In the genomic region with DNA sequence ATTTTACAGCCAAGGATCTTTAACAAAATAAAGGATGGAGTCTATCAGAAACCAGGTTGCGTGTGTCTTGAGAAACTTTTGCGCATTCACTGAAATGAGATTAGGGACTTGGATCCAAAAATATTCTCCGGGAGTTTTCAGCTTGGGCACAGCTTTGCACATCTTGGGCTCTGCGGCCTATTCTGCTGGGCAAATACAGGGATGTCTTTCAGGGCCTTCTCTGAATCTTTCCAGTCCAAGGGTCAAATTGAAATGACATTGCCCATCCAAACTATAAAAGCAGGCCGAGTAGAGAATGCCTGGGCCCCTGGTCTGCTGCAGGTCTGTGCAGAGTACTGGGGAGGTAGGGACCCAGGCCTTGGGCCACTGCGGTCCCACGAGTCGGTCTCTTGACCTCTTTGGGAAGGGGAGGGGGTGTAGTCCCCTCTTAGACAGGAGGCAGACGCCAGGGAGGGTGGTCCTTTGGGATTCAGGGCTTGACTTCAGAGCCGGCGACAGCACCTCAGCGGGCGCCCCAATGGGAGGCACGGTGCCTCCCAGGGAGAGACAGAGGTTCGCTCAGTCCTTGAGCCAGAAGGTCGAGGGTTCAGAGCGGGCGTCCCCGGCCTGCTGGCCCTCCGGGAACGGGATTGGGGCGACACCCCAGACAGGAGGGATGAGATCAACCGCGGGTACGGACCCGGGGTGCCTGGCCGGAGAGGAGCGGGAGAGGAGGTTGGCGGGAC, we compare ENCODE assay signal across 8 mouse cellular contexts. TPM values are rescaled to one million over a fixed set of nuclear protein-coding genes. Genes with fewer than 3 reads are reported as not detected.
A peak's percentile ranks its signal among the peaks of the same experiment; 100 is the strongest.
DNase-seq lines count a peak whose midpoint lies in the region; ATAC-seq and TF ChIP-seq lines count a peak whose summit lies in the region.

TSS of gene Ssbp2 (plus strand) at position 388 of the 725 bp plus-strand sequence.

- no peaks in the 10 kb centered on the region for H3K9me3 ChIP-seq in kidney, postnatal 0 days (replicated peaks; ENCODE audit: low read length)
- no peaks in the 10 kb centered on the region for H3K9me3 ChIP-seq in forebrain, embryonic 16.5 days (ENCODE audit: control insufficient read depth, low read length)
- no peaks in the 10 kb centered on the region for H3K9me3 ChIP-seq in hindbrain, embryonic 11.5 days (ENCODE audit: control insufficient read depth, low read length)
- no peaks in the 10 kb centered on the region for H3K9me3 ChIP-seq in limb, embryonic 11.5 days (ENCODE audit: control insufficient read depth, low read length)
- H3K9me3 ChIP-seq in neural tube, embryonic 13.5 days: no peaks in the 10 kb centered on the region

- WGBS in kidney, postnatal 0 days: 9% methylated on average over 29 of the region's 29 CpGs
- 7% methylated on average over 23 of the region's 29 CpGs for WGBS in forebrain, embryonic 16.5 days
- WGBS in hindbrain, embryonic 11.5 days: 9% methylated on average over 19 of the region's 29 CpGs
- 8% methylated on average over 29 of the region's 29 CpGs for WGBS in limb, embryonic 11.5 days
- WGBS in neural tube, embryonic 13.5 days: 7% methylated on average over 29 of the region's 29 CpGs

- peak within 1 kb of the TSS; percentile 87 for H3K27ac ChIP-seq in kidney, postnatal 0 days
- H3K27ac ChIP-seq in forebrain, embryonic 16.5 days (ENCODE audit: low read length): peak within 1 kb of the TSS; percentile 96
- H3K27ac ChIP-seq in hindbrain, embryonic 11.5 days (ENCODE audit: low read depth, low read length): peak within 1 kb of the TSS; percentile 95
- peak within 1 kb of the TSS; percentile 94 for H3K27ac ChIP-seq in limb, embryonic 11.5 days (replicated peaks; ENCODE audit: low read depth, low read length)
- peak within 1 kb of the TSS; percentile 97 for H3K27ac ChIP-seq in neural tube, embryonic 13.5 days (replicated peaks)

- DNase-seq in kidney, postnatal 0 days (ENCODE audit: low spot score): no peak
- DNase-seq in kidney, postnatal 25 days: no peak
- DNase-seq in adrenal gland, adult 2 months: no peak
- no peak for DNase-seq in hindbrain, embryonic 11.5 days (ENCODE audit: low spot score)
- no peak for DNase-seq in limb, embryonic 11.5 days (ENCODE audit: low spot score)
- no peak for DNase-seq in kidney, adult 11 months

- ATAC-seq in kidney, postnatal 0 days (replicated peaks; ENCODE audit: low FRiP score, low read depth): peak; percentile 57
- no peak; the same call in 1 of the 2 replicates for ATAC-seq in forebrain, embryonic 16.5 days
- peak; percentile 57 for ATAC-seq in hindbrain, embryonic 11.5 days (ENCODE audit: low FRiP score)
- peak; percentile 19 for ATAC-seq in limb, embryonic 11.5 days (ENCODE audit: insufficient number of reproducible peaks, low FRiP score, low TSS enrichment, low read depth)
- peak; percentile 44 for ATAC-seq in neural tube, embryonic 13.5 days (ENCODE audit: low read depth)

- H3K9ac ChIP-seq in kidney, postnatal 0 days (ENCODE audit: low read depth, low read length): peak within 1 kb of the TSS; percentile 89
- H3K9ac ChIP-seq in forebrain, embryonic 16.5 days (replicated peaks; ENCODE audit: low read depth, low read length): peak within 1 kb of the TSS; percentile 86
- H3K9ac ChIP-seq in hindbrain, embryonic 11.5 days (ENCODE audit: low read depth, low read length): peak within 1 kb of the TSS; percentile 92
- H3K9ac ChIP-seq in limb, embryonic 11.5 days (ENCODE audit: low read length): peak within 1 kb of the TSS; percentile 95
- peak within 1 kb of the TSS; percentile 89 for H3K9ac ChIP-seq in neural tube, embryonic 13.5 days

- H3K4me1 ChIP-seq in kidney, postnatal 0 days (replicated peaks; ENCODE audit: insufficient read depth, low read length): peaks cover 3% of the 10 kb centered on the region; the same call in 1 of the 2 replicates
- H3K4me1 ChIP-seq in forebrain, embryonic 16.5 days (replicated peaks; ENCODE audit: control insufficient read depth, insufficient read depth, low read length): peaks cover 16% of the 10 kb centered on the region
- H3K4me1 ChIP-seq in hindbrain, embryonic 11.5 days (replicated peaks; ENCODE audit: control insufficient read depth, insufficient read depth, low read length): peaks cover 4% of the 10 kb centered on the region
- peaks cover 13% of the 10 kb centered on the region; the same call in 1 of the 2 replicates for H3K4me1 ChIP-seq in limb, embryonic 11.5 days (ENCODE audit: control insufficient read depth, insufficient read depth, low read length)
- H3K4me1 ChIP-seq in neural tube, embryonic 13.5 days (replicated peaks): peaks cover 43% of the 10 kb centered on the region

- H3K36me3 ChIP-seq in kidney, postnatal 0 days (ENCODE audit: insufficient read depth, low read length): no peaks in the 10 kb centered on the region
- H3K36me3 ChIP-seq in forebrain, embryonic 16.5 days (ENCODE audit: control insufficient read depth, insufficient read depth): no peaks in the 10 kb centered on the region
- no peaks in the 10 kb centered on the region for H3K36me3 ChIP-seq in hindbrain, embryonic 11.5 days (ENCODE audit: control insufficient read depth, insufficient read depth, low read length)
- H3K36me3 ChIP-seq in limb, embryonic 11.5 days (ENCODE audit: control insufficient read depth, insufficient read depth, low read length): no peaks in the 10 kb centered on the region
- H3K36me3 ChIP-seq in neural tube, embryonic 13.5 days: no peaks in the 10 kb centered on the region

- H3K4me2 ChIP-seq in kidney, postnatal 0 days (ENCODE audit: low read length): peak within 1 kb of the TSS; percentile 96
- H3K4me2 ChIP-seq in forebrain, embryonic 16.5 days (ENCODE audit: low read length): peak within 1 kb of the TSS; percentile 84
- peak within 1 kb of the TSS; percentile 90 for H3K4me2 ChIP-seq in hindbrain, embryonic 11.5 days (replicated peaks; ENCODE audit: low read depth, low read length)
- peak within 1 kb of the TSS; percentile 76 for H3K4me2 ChIP-seq in limb, embryonic 11.5 days (ENCODE audit: low read depth, severe bottlenecking)
- peak within 1 kb of the TSS; percentile 86 for H3K4me2 ChIP-seq in neural tube, embryonic 13.5 days

- no peak for TF ChIP-seq CTCF in kidney, postnatal 0 days (IDR thresholded peaks at IDR 0.05; ENCODE audit: low read depth)

- H3K4me3 ChIP-seq in kidney, postnatal 0 days (replicated peaks; ENCODE audit: low read depth, low read length): peak within 1 kb of the TSS; percentile 87
- peak within 1 kb of the TSS; percentile 93 for H3K4me3 ChIP-seq in forebrain, embryonic 16.5 days (replicated peaks; ENCODE audit: low read length)
- H3K4me3 ChIP-seq in hindbrain, embryonic 11.5 days (ENCODE audit: low read depth, low read length): peak within 1 kb of the TSS; percentile 97
- H3K4me3 ChIP-seq in limb, embryonic 11.5 days (ENCODE audit: low read depth, low read length): peak within 1 kb of the TSS; percentile 97
- H3K4me3 ChIP-seq in neural tube, embryonic 13.5 days: peak within 1 kb of the TSS; percentile 94

- no peaks in the 10 kb centered on the region for H3K27me3 ChIP-seq in kidney, postnatal 0 days (ENCODE audit: insufficient read depth, low read length)
- H3K27me3 ChIP-seq in forebrain, embryonic 16.5 days (replicated peaks; ENCODE audit: control insufficient read depth, insufficient read depth, low read length): no peaks in the 10 kb centered on the region
- H3K27me3 ChIP-seq in hindbrain, embryonic 11.5 days (ENCODE audit: control insufficient read depth, insufficient read depth, low read length): no peaks in the 10 kb centered on the region
- H3K27me3 ChIP-seq in limb, embryonic 11.5 days (ENCODE audit: control insufficient read depth, insufficient read depth, low read length): no peaks in the 10 kb centered on the region
- H3K27me3 ChIP-seq in neural tube, embryonic 13.5 days: no peaks in the 10 kb centered on the region

RNA-seq across cellular contexts. Expression of gene Ssbp2, which starts in this region (rescaled TPM):
- 77.7 and 82.8 TPM in 2 replicates for polyA plus RNA-seq in kidney, postnatal 0 days (2015; fragmentation: Nextera tagmentation; extraction: Ambion mirVana)
- total RNA-seq in adrenal gland, adult 2 months (2021): 10 to 100 TPM; 23.8 to 41.2 TPM
- 3.9 and 5.5 TPM in 2 replicates for polyA plus RNA-seq in adrenal gland, adult 2 months (2012; rRNA removed)
- polyA plus RNA-seq in forebrain, embryonic 16.5 days (2015; fragmentation: Nextera tagmentation; extraction: Ambion mirVana): 394 and 412 TPM in 2 replicates
- polyA plus RNA-seq in hindbrain, embryonic 11.5 days (2014; fragmentation: Nextera tagmentation; extraction: Ambion mirVana): 152 and 153 TPM in 2 replicates
- 231 and 237 TPM in 2 replicates for polyA plus RNA-seq in limb, embryonic 11.5 days (2014; fragmentation: Nextera tagmentation; extraction: Ambion mirVana)
- 162 and 172 TPM in 2 replicates for polyA plus RNA-seq in neural tube, embryonic 13.5 days (2015; fragmentation: Nextera tagmentation; extraction: Ambion mirVana)

Comparison
In these comparisons a context has a peak if more than half of its experiments do, and no peak if none do; other contexts are left out.
1. RNA of gene Ssbp2 (polyA plus RNA-seq): 394 to 412 TPM in forebrain, embryonic 16.5 days, 231 to 237 TPM in limb, embryonic 11.5 days, 162 to 172 TPM in neural tube, embryonic 13.5 days, 152 to 153 TPM in hindbrain, embryonic 11.5 days and 77.7 to 82.8 TPM in kidney, postnatal 0 days; 3.9 to 5.5 TPM in adrenal gland, adult 2 months; every median in the first group is over 10 times any median in the second.
2. Peak in every context shown above with its lines, with median percentiles within 50 percentile points of each other: H3K27ac ChIP-seq, H3K4me2 ChIP-seq, H3K4me3 ChIP-seq and H3K9ac ChIP-seq.